Mouse (Mus musculus) erythroid progenitor cell, adult 5-6 weeks (primary cell): Measurements from ENCODE around the gene Spon1. TPM values are rescaled to one million over a fixed set of nuclear protein-coding genes. Genes with fewer than 3 reads are reported as not detected.

ENCODE experiments used
- ATAC-seq: replicated peaks from 2 replicates; pipeline ENCODE4 v1.8.0; 2016; ENCODE audit warnings: moderate number of reproducible peaks, mild to moderate bottlenecking, moderate TSS enrichment, inconsistent platforms; ENCODE audit not compliant: poor library complexity, low FRiP score, severe bottlenecking
- total RNA-seq, 2 experiments: library from RNA; stranded (forward) in 1 of 2; stranded (reverse) in 1 of 2; fragments of 150-400 nt in 1 of 2; fragments of 186-747, 209-891 nt in 1 of 2; gene quantifications; 2 replicates each; pipeline versions ENCODE4 v1.2.3 to v1.2.4; 2015 to 2017; ENCODE audit warnings: low replicate concordance in 2 of 2

Gene Spon1
- total RNA-seq, 2 experiments from 2014 or later = 0.84 TPM; not detected in 1

DNA sequence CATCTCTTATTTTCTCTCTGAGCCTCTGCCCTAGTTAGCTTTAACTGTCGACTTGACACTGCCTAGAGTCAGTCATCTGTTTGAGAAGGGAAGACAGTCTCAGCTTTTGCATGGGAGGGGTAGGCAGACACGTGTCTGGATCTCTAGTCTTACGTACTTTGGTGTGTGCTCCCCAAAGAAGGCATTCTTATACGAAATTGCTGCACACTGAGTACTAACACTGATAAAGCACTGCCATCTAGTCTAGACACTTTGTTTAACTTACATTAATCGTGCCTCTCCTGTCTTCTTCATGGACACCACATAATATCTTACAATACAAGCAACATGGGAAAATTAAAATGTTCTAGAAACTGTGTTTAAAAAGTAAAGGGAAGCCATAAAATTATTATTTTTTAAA is 129.5 kb downstream of the Spon1 start:
- no peak for ATAC-seq

- ATAC-seq = no peak
Observed at GRCm38 (mm10) chr7:113898388-113898787, 132.6 kb downstream of the Spon1 start.

- ATAC-seq = no peak
Observed at GRCm38 (mm10) chr7:113901511-113901910, 135.7 kb downstream of the Spon1 start.

GRCm38 (mm10) chr7:113901941-113902515 is 136.2 kb downstream of the Spon1 start:
- no peak for ATAC-seq

GRCm38 (mm10) chr7:113903127-113903827 is 137.5 kb downstream of the Spon1 start:
- no peak for ATAC-seq

GRCm38 (mm10) chr7:113903939-113904338 is 138.1 kb downstream of the Spon1 start:
- no peak for ATAC-seq

DNA sequence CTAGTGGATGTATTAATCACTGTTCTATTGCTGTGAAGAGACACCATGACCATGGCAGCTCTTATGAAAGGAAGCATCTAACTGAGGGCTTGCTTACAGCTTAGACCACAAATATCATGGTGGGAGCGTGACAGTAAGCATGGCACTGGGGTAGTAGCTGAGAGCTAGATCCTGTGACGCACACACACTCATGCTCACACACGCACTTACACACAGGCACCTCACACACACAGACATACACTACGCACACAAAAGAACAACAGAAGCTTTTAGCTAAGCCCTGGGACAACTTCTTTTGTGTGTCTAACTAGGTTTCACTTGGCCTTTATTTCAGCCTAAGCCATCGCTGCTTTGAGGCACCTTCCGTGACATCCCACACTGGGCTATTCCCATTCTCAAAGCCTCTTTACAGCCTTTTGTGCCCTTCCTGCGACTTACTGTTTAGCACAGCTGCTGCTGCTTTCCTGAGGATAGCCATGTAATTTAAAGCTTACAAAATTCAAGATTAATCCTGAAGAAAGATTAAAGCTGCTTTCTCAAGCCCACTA is 138.6 kb downstream of the Spon1 start:
- no peak for ATAC-seq

DNA sequence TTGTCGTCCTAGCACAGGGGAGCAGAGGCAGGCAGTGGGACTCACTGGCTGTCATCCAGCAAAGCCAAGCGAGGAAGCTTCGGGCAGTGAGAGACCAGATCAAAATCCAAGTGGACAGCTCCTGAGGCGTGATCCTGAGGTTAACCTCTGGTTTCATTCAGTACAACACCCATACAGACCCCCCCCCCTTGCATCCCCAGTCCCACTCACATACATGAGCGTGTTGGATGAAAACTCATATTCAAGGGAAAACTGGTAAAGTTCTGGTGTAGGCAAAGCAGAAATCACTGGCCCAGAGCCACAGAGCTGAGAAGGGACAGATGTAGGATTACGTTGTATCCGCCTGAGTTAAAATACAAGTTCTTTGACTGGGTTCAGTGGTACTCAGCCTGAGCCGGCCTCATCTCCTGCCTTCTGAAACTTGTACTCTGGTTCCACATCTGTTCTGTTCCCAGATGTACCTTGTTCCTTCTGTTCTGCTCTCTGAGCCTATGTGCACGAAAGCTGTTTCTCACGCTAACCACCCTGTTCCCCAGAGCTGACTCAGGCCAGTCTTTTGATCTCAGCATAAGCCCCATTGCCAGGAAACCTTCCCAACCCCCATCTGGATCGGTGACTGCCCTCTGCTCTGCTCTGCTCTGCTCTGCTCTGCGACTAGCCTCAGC is 143.5 kb downstream of the Spon1 start:
- ATAC-seq = no peak

DNA sequence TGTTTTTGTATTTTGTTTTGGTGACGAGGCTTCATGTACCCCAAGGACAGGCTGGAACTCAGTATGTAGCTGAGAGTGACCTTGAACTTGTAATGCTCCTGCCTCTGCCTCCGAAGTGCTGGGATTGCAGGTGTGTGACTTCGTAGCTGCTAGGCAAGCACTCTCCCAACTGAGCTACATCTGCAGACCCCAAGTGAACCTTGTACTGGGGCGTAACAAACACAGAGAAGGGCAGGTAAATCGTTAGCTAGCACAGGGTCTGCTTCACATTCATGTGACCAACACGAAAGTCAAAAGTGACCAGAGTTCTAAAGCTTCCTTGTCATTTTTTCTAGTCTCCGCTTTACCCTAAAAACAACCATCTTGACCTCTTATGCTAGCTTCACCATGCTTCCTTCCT is 145.1 kb downstream of the Spon1 start:
- no peak for ATAC-seq

- no peak for ATAC-seq
Observed at GRCm38 (mm10) chr7:113915936-113916335, 150.1 kb downstream of the Spon1 start.

GRCm38 (mm10) chr7:113918916-113919315 is 153.1 kb downstream of the Spon1 start:
- ATAC-seq = no peak

DNA sequence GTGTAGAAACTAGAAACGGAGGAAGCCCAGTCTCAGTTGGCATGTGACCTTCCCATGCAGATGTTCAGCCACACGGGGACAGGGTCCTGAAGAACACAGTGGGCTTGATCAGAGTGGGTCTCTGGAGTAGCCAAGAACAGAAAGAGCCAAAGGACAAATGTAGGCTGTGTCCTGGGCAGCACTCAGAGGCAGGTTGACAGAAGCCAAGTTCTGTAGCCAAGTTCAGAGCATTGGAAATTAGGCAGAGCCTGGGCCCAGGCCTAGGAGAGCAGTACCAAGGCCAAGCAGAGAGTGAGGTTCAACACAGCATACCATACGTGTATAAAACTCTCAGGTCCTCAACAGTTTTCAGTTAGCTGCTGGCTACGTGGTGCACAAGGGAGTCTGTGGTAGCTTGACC is 153.7 kb downstream of the Spon1 start:
- ATAC-seq = no peak

GRCm38 (mm10) chr7:113920056-113920455 is 154.3 kb downstream of the Spon1 start:
- no peak for ATAC-seq

DNA sequence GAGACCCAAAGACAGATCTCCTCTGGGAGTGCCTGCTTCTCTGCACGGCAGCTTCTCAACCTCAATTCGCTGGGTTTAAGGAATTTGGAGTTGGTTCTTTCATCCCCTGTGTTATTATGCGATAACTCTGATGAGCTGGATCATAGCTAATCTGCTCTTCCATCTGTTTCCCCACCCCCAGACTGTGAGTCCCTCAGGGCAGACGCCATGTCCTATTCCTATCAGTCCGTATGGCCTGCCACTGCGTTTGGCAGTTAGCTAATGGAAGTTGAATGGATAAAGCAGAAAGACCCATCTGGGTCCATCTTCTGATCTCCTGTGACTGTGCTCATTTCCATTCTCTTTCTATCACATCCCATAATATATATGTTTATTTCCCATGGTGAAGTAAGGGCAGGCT is 158.8 kb downstream of the Spon1 start:
- no peak for ATAC-seq

DNA sequence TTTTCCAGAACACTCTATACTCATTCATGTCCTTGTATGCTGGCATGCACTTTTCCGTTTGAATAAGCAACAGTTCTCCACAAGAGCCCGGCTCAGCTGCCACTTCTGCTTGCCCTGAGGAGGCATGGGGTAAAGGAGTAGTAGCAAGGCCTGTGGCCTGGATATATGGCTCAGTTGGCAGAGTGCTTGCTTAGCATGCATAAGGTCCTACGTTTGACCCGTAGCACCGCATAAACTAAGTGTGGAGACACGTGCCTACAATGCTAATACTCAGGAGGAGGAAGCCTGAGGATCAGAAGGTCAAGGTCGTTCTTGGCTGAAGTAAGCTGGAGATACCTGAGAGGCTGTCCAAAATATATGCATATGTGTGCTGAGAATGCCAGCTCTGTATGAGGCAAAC is 185.1 kb downstream of the Spon1 start:
- ATAC-seq = no peak

DNA sequence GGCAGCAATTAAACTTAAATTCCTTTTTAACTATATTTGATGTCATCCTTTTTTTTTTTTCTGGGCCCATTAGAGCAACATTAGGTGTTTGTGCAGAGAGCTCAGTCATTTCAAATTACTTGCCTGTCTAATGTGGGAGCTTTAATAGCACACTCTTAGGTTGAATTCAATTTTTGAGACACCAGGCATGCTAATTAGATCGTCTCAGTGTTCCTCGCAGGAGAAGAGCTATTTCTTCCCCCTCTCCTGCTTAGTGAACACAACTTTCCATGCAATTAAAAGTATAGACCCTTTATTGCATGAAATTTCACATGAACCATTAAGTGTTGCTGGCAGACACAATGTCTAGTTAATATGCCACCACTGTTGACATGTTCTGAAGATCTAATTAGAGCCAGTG is 189.6 kb downstream of the Spon1 start:
- ATAC-seq = no peak

- no peak for ATAC-seq
Observed at GRCm38 (mm10) chr7:113960841-113961499, 195.2 kb downstream of the Spon1 start.

- ATAC-seq = no peak
Observed at GRCm38 (mm10) chr7:113961500-113961895, 195.7 kb downstream of the Spon1 start.

GRCm38 (mm10) chr7:113962078-113962477 is 196.3 kb downstream of the Spon1 start:
- ATAC-seq = no peak

- ATAC-seq = no peak
Observed at GRCm38 (mm10) chr7:113963766-113964165, 198.0 kb downstream of the Spon1 start.
